In the genomic region with DNA sequence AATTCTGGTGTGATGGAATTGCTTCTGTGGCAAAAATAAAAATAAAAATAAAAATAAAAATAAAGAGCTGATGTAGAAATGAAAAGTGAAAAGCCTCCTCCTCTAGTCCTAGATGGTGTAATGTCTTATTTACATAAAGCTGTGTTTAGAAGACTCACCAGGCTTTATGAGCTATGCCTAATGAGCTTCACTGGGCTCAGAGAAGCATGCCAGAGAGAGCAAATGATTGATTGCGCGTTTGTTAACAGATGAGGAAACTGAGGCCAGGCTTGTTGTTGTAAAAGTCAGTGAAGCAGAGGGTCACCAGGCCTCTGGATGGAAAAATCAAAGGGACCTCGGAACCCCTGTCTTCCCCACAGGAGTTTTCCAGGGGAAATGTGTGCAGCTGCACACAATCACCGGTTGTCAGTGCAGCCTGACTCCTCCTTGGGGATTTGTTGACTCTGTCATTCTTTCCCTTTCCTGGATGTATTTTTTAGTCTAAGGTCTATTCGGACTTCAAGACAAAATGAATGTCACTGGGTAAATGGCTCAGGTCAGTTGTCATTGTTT, we compare ENCODE assay signal across 11 mouse cellular contexts.
"Had no signal": no experiment of that assay in that cellular context is flagged by ENCODE, and none has a peak within 500 bp of the region (broad histone marks: within the 10 kb centered on the region; RNA-seq: fewer than 3 reads in every experiment).

No protein-coding gene starts in this region.

- H3K4me2 ChIP-seq: limb, embryonic 13.5 days; midbrain, embryonic 15.5 days; neural tube, embryonic 13.5 days; stomach, embryonic 15.5 days had no signal

- ATAC-seq: midbrain, embryonic 15.5 days had no signal

- H3K27me3 ChIP-seq: limb, embryonic 13.5 days; midbrain, embryonic 15.5 days; neural tube, embryonic 13.5 days; stomach, embryonic 15.5 days had no signal

- H3K4me3 ChIP-seq: limb, embryonic 13.5 days; midbrain, embryonic 15.5 days; neural tube, embryonic 13.5 days; stomach, embryonic 15.5 days had no signal

- H3K9me3 ChIP-seq: limb, embryonic 13.5 days; midbrain, embryonic 15.5 days; neural tube, embryonic 13.5 days; stomach, embryonic 15.5 days had no signal

- H3K9ac ChIP-seq: limb, embryonic 13.5 days; liver, embryonic 14.5 days; midbrain, embryonic 15.5 days; neural tube, embryonic 13.5 days; stomach, embryonic 15.5 days had no signal

- H3K4me1 ChIP-seq: limb, embryonic 13.5 days; midbrain, embryonic 15.5 days; stomach, embryonic 15.5 days had no signal

- H3K27ac ChIP-seq: limb, embryonic 13.5 days; liver, embryonic 14.5 days; midbrain, embryonic 15.5 days; neural tube, embryonic 13.5 days; stomach, embryonic 15.5 days had no signal

- DNase-seq: kidney, adult 18-20 months; left cerebral cortex, postnatal 4 days; lung, adult 18-20 months; right cerebral cortex, postnatal 14 days; thymus, adult 2 months; thymus, postnatal 36 days had no signal

- H3K36me3 ChIP-seq: limb, embryonic 13.5 days; midbrain, embryonic 15.5 days; neural tube, embryonic 13.5 days; stomach, embryonic 15.5 days had no signal
